Mouse (Mus musculus) mesoderm, embryonic 11.5 days (tissue): ENCODE results near the gene Stard7.

ENCODE experiments used
- DNase-seq: peaks from one replicate; pipeline ENCODE4 v3.0.0-alpha.2; 2012; ENCODE audit warnings: low read depth, low spot score

Gene Stard7

GRCm38 (mm10) chr2:127319071-127319470 lies 49.1 kb downstream of the Stard7 start:
- no peak for DNase-seq

GRCm38 (mm10) chr2:127322671-127323285 lies 52.8 kb downstream of the Stard7 start:
- DNase-seq = no peak

- DNase-seq = no peak
Measured at GRCm38 (mm10) chr2:127323667-127324066, 53.6 kb downstream of the Stard7 start.

- DNase-seq = no peak
Measured at GRCm38 (mm10) chr2:127324456-127324855, 54.4 kb downstream of the Stard7 start.

GRCm38 (mm10) chr2:127328090-127328851 lies 58.3 kb downstream of the Stard7 start:
- no peak for DNase-seq

GRCm38 (mm10) chr2:127332807-127333570 lies 63.0 kb downstream of the Stard7 start:
- no peak for DNase-seq

GRCm38 (mm10) chr2:127333945-127334603 lies 64.1 kb downstream of the Stard7 start:
- DNase-seq = no peak

GRCm38 (mm10) chr2:127335078-127335541 lies 65.1 kb downstream of the Stard7 start:
- DNase-seq = no peak

- peak; percentile 61 for DNase-seq
Measured at GRCm38 (mm10) chr2:127335767-127336496, 65.9 kb downstream of the Stard7 start, which contains the start of gene Dusp2. TSS of gene Dusp2 (plus strand) at chr2:127336159.

GRCm38 (mm10) chr2:127336497-127336832 lies 66.4 kb downstream of the Stard7 start:
- DNase-seq = no peak

GRCm38 (mm10) chr2:127336885-127337284 lies 66.9 kb downstream of the Stard7 start:
- DNase-seq = no peak

- DNase-seq = no peak
Measured at GRCm38 (mm10) chr2:127337531-127337930, 67.5 kb downstream of the Stard7 start.

GRCm38 (mm10) chr2:127338012-127338411 lies 68.0 kb downstream of the Stard7 start:
- DNase-seq = no peak

GRCm38 (mm10) chr2:127338416-127338815 lies 68.4 kb downstream of the Stard7 start, which contains the start of gene Astl:
TSS of gene Astl (plus strand) at chr2:127338639.
- no peak for DNase-seq

GRCm38 (mm10) chr2:127338833-127339232 lies 68.8 kb downstream of the Stard7 start:
- DNase-seq = no peak

GRCm38 (mm10) chr2:127339262-127339661 lies 69.2 kb downstream of the Stard7 start:
- no peak for DNase-seq

GRCm38 (mm10) chr2:127341159-127341558 lies 71.1 kb downstream of the Stard7 start:
- peak; percentile 72 for DNase-seq

- no peak for DNase-seq
Measured at GRCm38 (mm10) chr2:127346334-127346733, 76.3 kb downstream of the Stard7 start.

- no peak for DNase-seq
Measured at GRCm38 (mm10) chr2:127347147-127347985, 77.3 kb downstream of the Stard7 start.
